Comparison of ENCODE assay signal across 15 mouse cellular contexts in the genomic region with DNA sequence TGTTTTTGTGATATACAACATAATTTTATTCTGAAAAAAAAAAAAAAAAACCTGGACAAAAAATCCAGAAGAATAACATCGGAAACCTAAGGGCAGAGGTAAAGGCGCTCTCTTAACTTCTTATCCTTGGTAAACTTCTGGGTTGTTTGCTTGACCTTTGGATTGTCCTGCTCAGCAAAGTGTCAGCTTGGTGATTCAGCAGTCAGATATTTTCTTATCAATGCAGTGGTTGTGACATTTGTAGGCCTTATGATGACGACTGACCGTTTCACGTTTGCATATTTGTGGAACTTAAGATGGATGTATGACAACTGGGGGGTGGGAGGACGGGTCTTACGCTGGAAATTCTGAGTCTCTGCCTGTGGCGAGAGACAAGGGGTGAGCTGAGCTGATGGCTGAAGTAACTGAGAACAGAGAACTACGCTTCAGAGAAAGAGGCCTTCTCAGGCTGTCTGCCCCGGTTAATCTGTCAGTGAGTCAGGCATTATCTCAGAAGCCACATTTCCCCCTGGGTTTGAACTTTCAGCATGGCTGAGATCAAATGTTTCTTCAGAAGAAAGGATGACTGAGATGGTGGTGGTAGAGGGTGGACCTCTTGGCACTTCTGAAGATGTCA.
DNase-seq lines count a peak whose midpoint lies in the region; ATAC-seq and TF ChIP-seq lines count a peak whose summit lies in the region.
"Had no signal": no experiment of that assay in that cellular context is flagged by ENCODE, and none has a peak within 500 bp of the region (broad histone marks: within the 10 kb centered on the region; RNA-seq: fewer than 3 reads in every experiment).

No protein-coding gene starts in this region.

- WGBS in heart, embryonic 13.5 days: 28% methylated on average over 10 of the region's 10 CpGs
- WGBS in bone marrow, adult 2 months: 39% methylated on average over 10 of the region's 10 CpGs
- 51% methylated on average over 10 of the region's 10 CpGs for WGBS in intestine, embryonic 16.5 days
- WGBS in kidney, embryonic 14.5 days: 80% methylated on average over 10 of the region's 10 CpGs

- H3K9me3 ChIP-seq in heart, embryonic 13.5 days: no peaks in the 10 kb centered on the region
- H3K9me3 ChIP-seq in intestine, embryonic 16.5 days (ENCODE audit: control insufficient read depth, low read length): no peaks in the 10 kb centered on the region
- H3K9me3 ChIP-seq in kidney, embryonic 14.5 days (ENCODE audit: control insufficient read depth, low read length): no peaks in the 10 kb centered on the region
- H3K9me3 ChIP-seq: embryonic facial prominence, embryonic 12.5 days; limb, embryonic 15.5 days had no signal

- H3K4me3 ChIP-seq in heart, embryonic 13.5 days: no peak overlapping the region
- H3K4me3 ChIP-seq in bone marrow, adult 2 months (replicated peaks; ENCODE audit: control insufficient read depth, low read depth, low read length): no peak overlapping the region
- no peak overlapping the region for H3K4me3 ChIP-seq in intestine, embryonic 16.5 days (ENCODE audit: low read length)
- H3K4me3 ChIP-seq in kidney, embryonic 14.5 days (ENCODE audit: low read length): no peak overlapping the region
- H3K4me3 ChIP-seq: embryonic facial prominence, embryonic 12.5 days; limb, embryonic 15.5 days had no signal

- no peak for TF ChIP-seq CTCF in bone marrow, adult 2 months (IDR thresholded peaks at IDR 0.05; ENCODE audit: control insufficient read depth, insufficient read depth, low read length)

- H3K9ac ChIP-seq in heart, embryonic 13.5 days: no peak overlapping the region
- no peak overlapping the region for H3K9ac ChIP-seq in intestine, embryonic 16.5 days (ENCODE audit: low read depth, low read length)
- no peak overlapping the region for H3K9ac ChIP-seq in kidney, embryonic 14.5 days (ENCODE audit: low read depth, low read length)
- H3K9ac ChIP-seq: embryonic facial prominence, embryonic 12.5 days; limb, embryonic 15.5 days had no signal

- ATAC-seq in heart, embryonic 13.5 days (ENCODE audit: extremely low read depth, insufficient number of reproducible peaks, low FRiP score, low TSS enrichment): no peak
- ATAC-seq in intestine, embryonic 16.5 days: peak; percentile 78
- ATAC-seq in megakaryocyte, adult 5-6 weeks (ENCODE audit: poor library complexity, severe bottlenecking): peak; percentile 38
- ATAC-seq in activated CD4-positive, CD25-positive, alpha-beta regulatory T cell, adult 4 months: no peak
- ATAC-seq in kidney, embryonic 14.5 days (ENCODE audit: low FRiP score, low TSS enrichment): no peak
- ATAC-seq: forebrain, embryonic 14.5 days; inflammation-experienced regulatory T-cells, adult 6 months had no signal

- H3K36me3 ChIP-seq in heart, embryonic 13.5 days: no peaks in the 10 kb centered on the region
- no peaks in the 10 kb centered on the region for H3K36me3 ChIP-seq in intestine, embryonic 16.5 days (ENCODE audit: control insufficient read depth, insufficient read depth, low read length)
- no peaks in the 10 kb centered on the region for H3K36me3 ChIP-seq in kidney, embryonic 14.5 days (ENCODE audit: control insufficient read depth, insufficient read depth, low read length)
- H3K36me3 ChIP-seq: embryonic facial prominence, embryonic 12.5 days; limb, embryonic 15.5 days had no signal

- H3K4me1 ChIP-seq in heart, embryonic 13.5 days: peaks cover 23% of the 10 kb centered on the region
- peaks cover 4% of the 10 kb centered on the region for H3K4me1 ChIP-seq in bone marrow, adult 2 months (ENCODE audit: control insufficient read depth, insufficient read depth, low read length)
- H3K4me1 ChIP-seq in intestine, embryonic 16.5 days (ENCODE audit: control insufficient read depth, insufficient read depth, low read length): peaks cover 3% of the 10 kb centered on the region
- no peaks in the 10 kb centered on the region for H3K4me1 ChIP-seq in kidney, embryonic 14.5 days (ENCODE audit: control insufficient read depth, insufficient read depth, low read length)
- H3K4me1 ChIP-seq: embryonic facial prominence, embryonic 12.5 days; limb, embryonic 15.5 days had no signal

- H3K27ac ChIP-seq in heart, embryonic 13.5 days (replicated peaks): peak overlapping the region; percentile 48
- peak overlapping the region; percentile 9; the same call in 1 of the 2 replicates for H3K27ac ChIP-seq in bone marrow, adult 2 months (ENCODE audit: control insufficient read depth, insufficient read depth, low read depth, low read length, poor library complexity)
- H3K27ac ChIP-seq in intestine, embryonic 16.5 days (ENCODE audit: low read length): no peak overlapping the region
- H3K27ac ChIP-seq in kidney, embryonic 14.5 days (ENCODE audit: low read depth, low read length): no peak overlapping the region
- H3K27ac ChIP-seq: embryonic facial prominence, embryonic 12.5 days; limb, embryonic 15.5 days had no signal

- DNase-seq in heart, adult 18-20 months: no peak
- no peak for DNase-seq in spleen, postnatal 10 days (ENCODE audit: low spot score in 2 of 2)
- DNase-seq: cerebellum, postnatal 10 days; heart, postnatal 10 days; spleen, adult 18-20 months had no signal

- peak overlapping the region; percentile 38 for H3K4me2 ChIP-seq in heart, embryonic 13.5 days
- H3K4me2 ChIP-seq in intestine, embryonic 16.5 days (ENCODE audit: low read depth, low read length): no peak overlapping the region
- H3K4me2 ChIP-seq in kidney, embryonic 14.5 days (replicated peaks; ENCODE audit: low read depth, low read length): no peak overlapping the region
- H3K4me2 ChIP-seq: embryonic facial prominence, embryonic 12.5 days; limb, embryonic 15.5 days had no signal

- H3K27me3 ChIP-seq in heart, embryonic 13.5 days (replicated peaks): no peaks in the 10 kb centered on the region
- H3K27me3 ChIP-seq in intestine, embryonic 16.5 days (replicated peaks; ENCODE audit: control insufficient read depth, insufficient read depth, low read length): no peaks in the 10 kb centered on the region
- no peaks in the 10 kb centered on the region for H3K27me3 ChIP-seq in kidney, embryonic 14.5 days (ENCODE audit: control insufficient read depth, insufficient read depth, low read length)
- H3K27me3 ChIP-seq: embryonic facial prominence, embryonic 12.5 days; limb, embryonic 15.5 days had no signal

- no peak for TF ChIP-seq POLR2A in bone marrow, adult 2 months (IDR thresholded peaks at IDR 0.05; ENCODE audit: borderline replicate concordance, control insufficient read depth, low read depth, low read length)

Comparison
In these comparisons a context has a peak if more than half of its experiments do, and no peak if none do; other contexts are left out.
1. ATAC-seq: peak in intestine, embryonic 16.5 days (single experiment) and megakaryocyte, adult 5-6 weeks (single experiment); none in heart, embryonic 13.5 days (single experiment), activated CD4-positive, CD25-positive, alpha-beta regulatory T cell, adult 4 months (single experiment) and kidney, embryonic 14.5 days (single experiment).
2. H3K27ac ChIP-seq: peak in heart, embryonic 13.5 days (single experiment) and bone marrow, adult 2 months (single experiment); none in intestine, embryonic 16.5 days (single experiment) and kidney, embryonic 14.5 days (single experiment).